Mouse (Mus musculus): ENCODE results near the gene Hes6.

DNA sequence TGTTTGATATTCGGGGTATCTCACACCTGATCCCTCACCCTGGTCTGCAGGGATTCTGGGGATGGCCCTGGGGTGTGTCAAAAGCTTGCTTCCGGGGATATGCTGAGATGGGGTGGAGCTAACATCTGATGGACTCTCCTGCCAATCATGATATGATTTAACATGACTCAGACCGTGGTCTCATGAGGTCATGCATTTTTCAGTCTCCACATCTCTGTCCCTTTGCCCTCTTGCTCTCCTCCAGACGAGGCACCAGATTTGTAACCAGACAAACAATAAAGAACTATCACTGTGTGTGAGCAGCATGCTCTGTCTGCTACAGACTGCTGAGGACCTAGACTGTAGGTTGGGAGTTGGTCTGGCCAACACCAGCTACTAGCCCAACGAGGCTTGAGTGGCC is 51.7 kb downstream of the Hes6 start:
- no peak for TF ChIP-seq POLR2A (IDR thresholded peaks at IDR 0.05; ENCODE audit: low read depth, low read length)
- no peak for TF ChIP-seq CTCF (IDR thresholded peaks at IDR 0.05; ENCODE audit: borderline replicate concordance, insufficient read depth, low read length)

All from embryonic fibroblast, embryonic 13.5 days (primary cell).